Comparison of ENCODE assay signal across 13 mouse cellular contexts in genomic region chrX:93539779-93540178, GRCm38 (mm10).
"Had no signal": no experiment of that assay in that cellular context is flagged by ENCODE, and none has a peak within 500 bp of the region (broad histone marks: within the 10 kb centered on the region; RNA-seq: fewer than 3 reads in every experiment).

No protein-coding gene starts in this region.

- H3K4me1 ChIP-seq: kidney, embryonic 15.5 days; limb, embryonic 15.5 days; liver, embryonic 12.5 days; midbrain, embryonic 12.5 days; neural tube, embryonic 13.5 days; stomach, embryonic 15.5 days had no signal

- H3K4me2 ChIP-seq: kidney, embryonic 15.5 days; limb, embryonic 15.5 days; liver, embryonic 12.5 days; lung, embryonic 14.5 days; midbrain, embryonic 12.5 days; neural tube, embryonic 13.5 days; stomach, embryonic 15.5 days had no signal

- H3K27ac ChIP-seq: kidney, embryonic 15.5 days; left cerebral cortex, adult 2 months; limb, embryonic 15.5 days; liver, embryonic 12.5 days; midbrain, embryonic 12.5 days; neural tube, embryonic 13.5 days; stomach, embryonic 15.5 days had no signal

- ATAC-seq: intestine, postnatal 0 days; liver, embryonic 12.5 days; midbrain, embryonic 16.5 days had no signal

- H3K4me3 ChIP-seq: kidney, embryonic 15.5 days; left cerebral cortex, adult 2 months; limb, embryonic 15.5 days; liver, embryonic 12.5 days; midbrain, embryonic 12.5 days; neural tube, embryonic 13.5 days; stomach, embryonic 15.5 days had no signal

- DNase-seq: lung, embryonic 14.5 days; right cerebral cortex, postnatal 14 days; thymus, adult 2 months; thymus, postnatal 36 days had no signal

- H3K9me3 ChIP-seq: kidney, embryonic 15.5 days; limb, embryonic 15.5 days; liver, embryonic 12.5 days; midbrain, embryonic 12.5 days; neural tube, embryonic 13.5 days; stomach, embryonic 15.5 days had no signal

- H3K9ac ChIP-seq: kidney, embryonic 15.5 days; limb, embryonic 15.5 days; liver, embryonic 12.5 days; lung, embryonic 14.5 days; midbrain, embryonic 12.5 days; neural tube, embryonic 13.5 days; stomach, embryonic 15.5 days had no signal

- H3K36me3 ChIP-seq: kidney, embryonic 15.5 days; limb, embryonic 15.5 days; midbrain, embryonic 12.5 days; neural tube, embryonic 13.5 days; stomach, embryonic 15.5 days had no signal

- H3K27me3 ChIP-seq: limb, embryonic 15.5 days; liver, embryonic 12.5 days; midbrain, embryonic 12.5 days; neural tube, embryonic 13.5 days; stomach, embryonic 15.5 days had no signal
